Mouse (Mus musculus) gastrocnemius, adult 2 months (tissue): ENCODE data around the gene Ttc28. TPM values are rescaled to one million over a fixed set of nuclear protein-coding genes. Genes with fewer than 3 reads are reported as not detected.

Experiments used
- DNase-seq: peaks from one replicate; pipeline ENCODE4 v3.0.0; 2022
- H3K27ac ChIP-seq: fragments of 200-600 bp; 2 replicates; pipeline ENCODE4 v1.8.1; 2022; ENCODE audit warnings: mild to moderate bottlenecking
- H3K4me3 ChIP-seq: fragments of 200-600 bp; 2 replicates; pipeline ENCODE4 v1.8.1; 2022; ENCODE audit warnings: mild to moderate bottlenecking, moderate library complexity
- CTCF ChIP-seq: fragments of 200-600 bp; IDR thresholded peaks from 2 replicates; pipeline ENCODE4 v1.8.1; 2022; ENCODE audit warnings: antibody characterized with exemption, mild to moderate bottlenecking, moderate library complexity
- intact Hi-C: fragments of 180-260 bp; cut with DNase I; formaldehyde crosslinking; loops from one replicate; pipeline ENCODE4 v1.15.1; 2025
- total RNA-seq, 2 experiments: library from RNA; stranded (reverse); gene quantifications; 2 replicates each; pipeline ENCODE4 v1.2.3; 2021

Ttc28 gene
- total RNA-seq, 2 experiments from 2014 or later, result 11.9 to 16.6 TPM

DNA sequence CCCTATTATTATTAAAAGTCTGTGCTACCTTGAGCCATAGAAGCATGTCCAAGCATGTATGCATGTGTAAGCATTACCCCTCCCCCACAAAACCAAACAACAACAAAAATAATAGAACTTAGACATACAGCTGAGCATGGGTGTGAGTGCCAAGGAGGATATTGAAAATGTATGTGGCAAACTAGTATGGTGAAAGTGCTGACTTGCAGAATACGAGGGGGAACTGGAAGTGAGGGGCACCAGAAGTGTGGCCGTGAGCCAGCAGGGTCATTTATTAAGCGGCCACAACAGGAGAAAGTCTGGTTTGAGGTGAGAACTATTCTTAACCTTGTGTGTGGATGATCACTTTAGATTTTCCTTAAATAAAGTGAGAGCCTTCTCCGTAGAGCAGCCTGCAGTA, 148.7 kb downstream of the Ttc28 start:
- intact Hi-C loops, result no loop called here
- no peak for DNase-seq
- no peak overlapping the region for H3K4me3 ChIP-seq
- no peak overlapping the region for H3K27ac ChIP-seq
- TF ChIP-seq CTCF, result no peak

DNA sequence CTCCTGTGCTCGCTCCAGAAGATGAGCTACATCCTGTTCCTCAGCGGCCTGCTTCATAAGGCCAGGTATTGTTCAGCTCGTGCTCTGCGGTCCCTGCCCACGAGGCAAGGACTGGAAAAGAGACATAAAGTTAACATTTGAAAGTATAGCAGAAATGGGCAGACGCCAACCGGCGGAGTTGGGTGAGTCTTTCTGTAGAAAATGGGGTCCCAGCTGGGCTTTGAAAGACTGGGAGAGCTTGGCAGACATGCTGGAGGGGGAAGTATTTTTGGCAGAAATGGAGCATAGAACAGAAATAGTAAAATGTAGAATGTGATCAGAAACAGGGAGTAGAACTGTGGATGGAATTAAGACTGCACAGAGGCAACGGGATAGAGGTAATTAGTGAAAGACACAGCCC, 149.3 kb downstream of the Ttc28 start:
- intact Hi-C loops, result no loop called here
- TF ChIP-seq CTCF, result no peak
- DNase-seq, result no peak
- H3K27ac ChIP-seq, result no peak overlapping the region
- H3K4me3 ChIP-seq, result no peak overlapping the region

DNA sequence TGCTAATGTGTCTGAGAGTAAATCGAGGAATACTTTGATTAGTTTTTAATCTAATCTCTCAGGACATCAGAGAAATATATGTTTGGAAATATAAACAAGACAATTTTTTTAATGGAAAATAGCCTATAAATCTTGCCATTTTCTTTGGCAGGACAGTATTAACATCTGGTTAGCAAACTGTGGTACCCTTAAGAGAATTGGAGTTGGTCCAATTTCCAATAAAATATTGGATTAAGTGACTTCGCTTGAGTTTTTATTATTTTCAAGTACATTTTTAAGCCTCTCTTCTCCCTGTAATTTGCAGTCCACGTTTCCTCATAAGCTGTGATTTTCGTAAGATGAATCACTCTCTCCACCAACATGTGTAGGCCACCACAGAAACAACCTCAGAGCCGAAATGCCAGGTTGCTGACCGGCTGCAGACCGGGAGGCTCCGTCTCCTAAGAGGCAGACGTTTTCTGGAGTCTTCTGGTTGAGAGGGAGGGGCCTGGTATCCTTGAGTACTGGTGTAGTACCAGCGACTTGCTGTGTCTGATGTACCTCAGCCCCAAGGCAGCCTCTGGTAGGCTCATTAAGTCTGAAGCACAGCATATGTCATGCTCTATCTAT, 153.2 kb downstream of the Ttc28 start:
- intact Hi-C loops, result no loop called here
- no peak for TF ChIP-seq CTCF
- H3K27ac ChIP-seq, result no peak overlapping the region
- H3K4me3 ChIP-seq, result no peak overlapping the region
- no peak for DNase-seq

DNA sequence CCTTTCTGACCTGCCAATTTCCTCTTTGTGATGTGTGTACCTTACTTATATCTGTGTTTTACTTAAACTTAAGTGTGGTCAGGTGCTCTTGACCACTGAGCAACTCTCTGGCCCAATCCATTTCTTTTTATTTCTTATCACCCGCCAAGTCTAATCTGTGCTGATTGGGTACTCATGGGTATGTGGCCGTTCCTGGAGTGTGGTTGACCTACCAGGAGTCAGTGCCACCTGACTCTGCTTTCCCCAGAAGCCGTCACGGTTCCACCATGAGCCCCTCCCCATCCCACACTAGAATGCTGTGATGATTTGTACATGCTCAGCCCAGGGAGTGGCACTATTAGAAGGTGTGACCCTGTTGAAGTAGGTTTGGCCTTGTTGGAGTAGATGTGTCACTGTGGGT, 153.9 kb downstream of the Ttc28 start:
- intact Hi-C loops, result no loop called here
- no peak overlapping the region for H3K27ac ChIP-seq
- no peak for DNase-seq
- H3K4me3 ChIP-seq, result no peak overlapping the region
- no peak for TF ChIP-seq CTCF

DNA sequence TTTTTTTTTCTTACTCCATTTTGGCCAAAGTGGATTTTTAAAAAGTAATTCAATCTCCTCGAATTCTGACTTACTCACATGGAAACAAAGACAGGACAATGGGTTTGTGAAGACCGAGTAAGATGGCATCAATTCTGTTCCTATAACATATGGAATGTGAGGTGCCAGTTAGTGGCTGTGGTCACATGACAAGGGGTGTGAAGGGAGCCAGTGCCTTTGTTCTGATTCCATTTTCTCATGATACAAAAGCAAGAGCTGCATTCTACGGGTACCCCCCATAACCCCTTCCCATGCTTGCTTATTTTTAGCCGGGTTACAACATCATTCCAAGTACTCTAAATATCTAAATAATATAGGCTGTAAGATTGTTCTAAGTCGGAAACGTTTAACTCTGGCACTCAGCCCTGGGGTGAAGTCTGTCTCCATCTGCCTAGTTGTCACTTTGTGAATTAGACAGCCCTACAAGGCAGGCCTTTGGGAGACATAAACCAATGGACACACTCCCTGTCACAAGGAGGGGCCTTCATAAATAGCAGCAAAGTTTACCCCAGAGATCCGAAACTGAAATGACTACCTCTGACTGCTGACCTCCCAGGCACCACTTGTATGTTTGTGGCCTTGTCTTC, 157.6 kb downstream of the Ttc28 start:
- Histone ChIP-seq H3K27ac (no peak overlapping the region), H3K4me3 (no peak overlapping the region)
- no peak for TF ChIP-seq CTCF
- no peak for DNase-seq
- intact Hi-C loops, result no loop called here

DNA sequence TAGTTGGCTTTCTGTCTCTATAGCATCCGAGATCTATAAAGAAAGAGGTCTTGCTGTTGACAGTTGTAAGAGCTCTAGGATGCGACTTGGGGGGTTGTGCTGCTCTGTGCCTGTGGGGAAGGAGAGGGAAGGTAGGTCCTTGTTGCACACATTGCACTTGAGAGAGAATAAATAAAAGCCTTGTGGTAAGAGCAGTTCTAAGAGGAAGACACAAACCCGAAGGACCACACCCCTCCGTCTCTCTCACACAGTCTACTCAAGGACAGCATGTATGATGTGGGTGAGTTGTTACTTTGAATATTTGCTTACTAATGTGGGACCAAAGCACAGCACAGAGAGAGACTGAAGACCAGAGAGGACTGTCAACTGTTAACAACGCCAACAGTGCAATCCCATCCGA, 160.2 kb downstream of the Ttc28 start:
- Histone ChIP-seq H3K4me3 (no peak overlapping the region), H3K27ac (no peak overlapping the region)
- intact Hi-C loops, result no loop called here
- TF ChIP-seq CTCF, result no peak
- no peak for DNase-seq

DNA sequence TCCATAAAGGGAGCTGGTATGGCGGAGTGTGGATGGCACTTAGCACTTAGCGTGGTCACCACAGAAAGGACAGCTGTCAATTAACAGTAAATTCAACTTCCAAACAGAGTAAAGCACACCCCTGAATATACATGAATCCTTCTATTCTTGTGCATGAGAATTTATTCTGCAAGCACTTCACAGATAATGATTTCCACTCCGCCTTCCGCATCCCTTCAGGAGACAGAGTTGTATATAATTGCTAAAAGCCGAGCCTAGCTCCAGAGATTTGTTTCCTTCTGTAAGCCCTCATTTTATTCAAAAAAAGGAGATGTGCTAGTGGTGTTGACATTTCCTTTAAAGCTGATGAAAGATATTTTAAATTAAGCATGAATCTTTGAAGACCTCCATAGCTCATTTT, 162.3 kb downstream of the Ttc28 start:
- no peak for TF ChIP-seq CTCF
- Histone ChIP-seq H3K4me3 (no peak overlapping the region), H3K27ac (no peak overlapping the region)
- intact Hi-C loops, result no loop called here
- DNase-seq, result no peak

DNA sequence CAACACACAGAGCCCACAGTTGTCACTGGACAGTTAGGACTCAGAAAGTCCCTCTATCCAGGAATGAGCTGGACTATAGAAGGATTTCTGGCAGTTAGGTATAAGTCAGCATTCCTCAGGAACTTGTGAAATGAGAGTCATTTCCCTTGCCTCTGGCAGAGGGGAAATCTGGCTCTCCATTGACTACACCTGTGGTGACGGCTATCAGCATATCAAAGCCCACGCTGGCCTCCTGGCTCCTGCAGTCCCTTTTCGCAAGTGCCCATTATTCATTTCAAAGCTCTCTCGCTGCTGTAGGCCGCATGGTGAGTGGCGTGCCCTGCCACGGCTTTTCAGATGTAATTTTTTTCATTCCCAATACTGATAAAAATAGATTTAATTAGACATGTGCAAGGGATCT, 164.6 kb downstream of the Ttc28 start:
- TF ChIP-seq CTCF, result no peak
- no peak for DNase-seq
- H3K27ac ChIP-seq, result no peak overlapping the region
- H3K4me3 ChIP-seq, result no peak overlapping the region
- intact Hi-C loops, result no loop called here

DNA sequence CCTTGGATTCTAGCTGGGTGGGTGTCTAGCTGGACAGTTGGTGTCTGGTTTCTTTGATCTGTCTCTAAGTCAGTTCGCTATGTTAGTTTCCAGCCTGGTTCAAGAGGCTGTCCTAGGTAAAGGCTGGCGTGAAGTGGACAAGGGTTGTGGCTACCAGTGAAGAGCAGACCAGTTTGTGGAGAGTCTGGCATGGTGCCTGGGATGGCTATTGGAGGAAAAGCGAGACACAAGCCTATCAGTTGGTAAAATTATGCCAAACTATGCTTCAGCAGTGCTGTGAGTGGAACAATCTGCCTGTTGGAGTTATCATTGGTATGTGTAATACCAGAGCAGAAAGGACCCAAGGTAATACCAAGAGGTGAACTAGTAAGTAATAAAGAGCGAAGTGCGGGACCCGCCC, 166.8 kb downstream of the Ttc28 start:
- Histone ChIP-seq H3K4me3 (peak overlapping the region; percentile 62), H3K27ac (peak overlapping the region; percentile 48)
- DNase-seq, result peak; percentile 46
- intact Hi-C loops, result no loop called here
- TF ChIP-seq CTCF, result no peak

DNA sequence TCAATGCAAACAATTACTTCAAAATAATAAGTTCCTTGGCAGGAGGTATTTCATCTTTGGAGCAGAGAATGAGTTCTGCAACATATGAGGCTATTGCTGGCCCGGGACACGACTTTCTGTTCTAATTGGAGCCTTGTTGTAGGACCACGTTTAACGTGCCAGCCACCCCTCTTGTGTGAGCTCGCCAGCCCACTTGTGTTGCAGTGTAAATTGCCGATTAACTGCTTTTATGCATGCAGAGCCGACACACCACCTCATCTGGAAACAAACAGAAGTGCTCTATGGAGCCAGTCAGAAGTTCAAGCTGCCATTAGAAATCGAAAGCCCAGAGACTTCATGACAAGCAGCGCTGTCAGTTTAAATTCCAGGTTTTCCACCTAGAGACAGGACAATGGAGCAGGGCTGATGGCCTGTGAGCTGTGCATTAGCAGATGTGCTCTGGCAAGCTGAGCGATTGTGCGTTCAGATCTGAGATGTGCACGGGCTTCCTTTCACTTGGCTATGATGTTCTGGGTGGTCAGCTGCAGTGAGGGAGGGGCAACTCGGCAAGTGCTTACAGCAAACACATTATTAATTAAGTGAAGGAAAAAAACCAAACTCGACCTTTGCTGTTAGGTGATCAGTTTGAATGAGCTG, 167.4 kb downstream of the Ttc28 start:
- intact Hi-C loops, result no loop called here
- Histone ChIP-seq H3K27ac (peak overlapping the region; percentile 48), H3K4me3 (peak overlapping the region; percentile 62)
- no peak for DNase-seq
- no peak for TF ChIP-seq CTCF

DNA sequence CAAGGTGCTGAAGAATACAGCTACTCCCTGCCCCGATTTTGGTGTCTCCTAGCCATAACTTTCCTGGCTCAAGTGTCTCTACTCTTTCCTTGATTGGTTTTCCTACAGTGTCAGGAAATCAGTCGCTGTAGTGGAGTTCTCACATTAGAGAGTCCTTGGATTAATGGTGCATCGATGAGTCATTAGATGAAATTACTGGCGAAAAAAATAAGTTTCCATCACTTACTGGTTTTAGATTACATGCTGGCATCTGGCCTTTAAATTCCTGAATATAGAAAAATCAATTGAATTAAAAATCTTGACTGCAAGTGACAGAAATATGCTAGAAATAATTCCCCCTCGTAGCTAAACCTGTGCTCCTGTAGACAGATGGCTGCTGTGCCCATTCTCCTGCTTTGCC, 168.4 kb downstream of the Ttc28 start:
- no peak for TF ChIP-seq CTCF
- no peak overlapping the region for H3K27ac ChIP-seq
- no peak for DNase-seq
- no peak overlapping the region for H3K4me3 ChIP-seq
- intact Hi-C loops, result no loop called here

DNA sequence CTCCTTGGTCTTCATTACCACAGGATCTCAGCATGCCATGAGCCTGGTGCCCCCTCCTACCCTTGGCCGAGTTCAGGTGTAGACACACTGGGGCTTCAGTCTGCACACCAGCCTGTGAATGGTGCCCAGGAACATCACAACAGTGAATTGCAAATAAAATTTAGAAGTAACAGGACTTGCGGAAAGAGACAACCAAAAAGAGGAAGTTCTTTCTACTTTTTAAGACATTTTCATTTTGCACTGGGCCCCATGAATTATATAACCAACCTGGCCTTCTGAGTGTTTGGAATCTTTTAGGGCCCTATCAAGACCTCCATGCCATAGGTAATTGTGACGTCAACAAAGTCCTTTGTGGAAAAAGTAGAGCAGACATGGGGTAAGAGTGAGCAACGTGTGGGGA, 170.0 kb downstream of the Ttc28 start:
- TF ChIP-seq CTCF, result no peak
- DNase-seq, result no peak
- intact Hi-C loops, result no loop called here

DNA sequence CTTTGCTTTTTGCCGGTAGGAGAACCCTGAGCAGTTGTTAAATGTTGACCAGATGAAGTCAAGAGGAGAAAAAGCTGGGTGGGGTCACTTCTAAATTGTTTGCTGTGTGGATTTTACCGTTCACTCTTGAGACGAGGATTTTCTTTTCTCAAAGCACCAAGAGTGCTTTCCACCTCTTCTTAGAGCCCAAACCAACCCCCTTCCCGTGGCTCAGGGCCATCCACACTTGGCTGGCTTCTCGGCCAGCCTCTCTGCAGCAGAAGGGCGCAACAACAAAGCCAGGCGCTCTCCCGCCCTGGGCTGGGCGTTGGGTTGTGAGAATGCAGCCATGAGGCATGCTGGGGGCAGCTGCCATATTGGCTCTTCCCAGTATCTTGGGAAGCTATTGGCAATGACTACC, 170.5 kb downstream of the Ttc28 start:
- peak; percentile 70 for DNase-seq
- no peak for TF ChIP-seq CTCF
- intact Hi-C loops, result no loop called here
- Histone ChIP-seq H3K27ac (peak overlapping the region; percentile 21), H3K4me3 (no peak overlapping the region)

More for the DNA sequence above, 170.0 kb downstream of the Ttc28 start:
- Histone ChIP-seq H3K4me3 (no peak overlapping the region), H3K27ac (peak overlapping the region; percentile 21)

DNA sequence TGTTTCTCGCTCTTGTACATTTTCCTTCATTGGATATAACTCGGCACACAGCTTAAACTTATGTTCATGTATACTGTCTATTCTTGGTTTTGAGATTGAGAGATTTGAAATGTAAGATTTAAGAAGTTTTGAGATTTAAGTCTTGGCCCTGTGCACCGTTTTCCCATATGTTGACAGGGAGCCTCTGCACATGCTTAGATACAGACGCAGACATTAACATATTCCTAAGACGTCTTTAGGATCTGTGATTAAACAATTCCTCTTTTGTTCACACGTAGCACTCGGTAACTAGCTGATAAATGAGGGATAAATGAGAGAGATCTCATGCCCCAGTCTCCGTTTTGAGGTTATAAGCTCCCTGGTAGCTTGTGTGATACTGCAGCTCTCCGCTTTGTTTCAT, 174.8 kb downstream of the Ttc28 start:
- no peak for TF ChIP-seq CTCF
- Histone ChIP-seq H3K4me3 (no peak overlapping the region), H3K27ac (peak overlapping the region; percentile 74)
- intact Hi-C loops, result no loop called here
- DNase-seq, result no peak
